Mouse (Mus musculus) bone marrow, adult 2 months (tissue): ENCODE measurements at regions not wholly inside any gene's neighbourhood (a gene's known extent, or its start where the extent isn't known, plus 50 kb on each side); places are given as distances from the start of the nearest gene placed in this dataset.

ENCODE experiments used
- CTCF ChIP-seq: fragments of 200-500 bp; IDR thresholded peaks from 2 replicates; pipeline ENCODE4 v1.5.1; 2011; ENCODE audit warnings: low read length, control low read depth; ENCODE audit not compliant: control insufficient read depth, insufficient read depth
- POLR2A ChIP-seq: fragments of 200-500 bp; IDR thresholded peaks from 2 replicates; pipeline ENCODE4 v1.6.1; 2011; ENCODE audit warnings: low read depth, mild to moderate bottlenecking, control low read depth, low read length, borderline replicate concordance; ENCODE audit not compliant: control insufficient read depth

DNA sequence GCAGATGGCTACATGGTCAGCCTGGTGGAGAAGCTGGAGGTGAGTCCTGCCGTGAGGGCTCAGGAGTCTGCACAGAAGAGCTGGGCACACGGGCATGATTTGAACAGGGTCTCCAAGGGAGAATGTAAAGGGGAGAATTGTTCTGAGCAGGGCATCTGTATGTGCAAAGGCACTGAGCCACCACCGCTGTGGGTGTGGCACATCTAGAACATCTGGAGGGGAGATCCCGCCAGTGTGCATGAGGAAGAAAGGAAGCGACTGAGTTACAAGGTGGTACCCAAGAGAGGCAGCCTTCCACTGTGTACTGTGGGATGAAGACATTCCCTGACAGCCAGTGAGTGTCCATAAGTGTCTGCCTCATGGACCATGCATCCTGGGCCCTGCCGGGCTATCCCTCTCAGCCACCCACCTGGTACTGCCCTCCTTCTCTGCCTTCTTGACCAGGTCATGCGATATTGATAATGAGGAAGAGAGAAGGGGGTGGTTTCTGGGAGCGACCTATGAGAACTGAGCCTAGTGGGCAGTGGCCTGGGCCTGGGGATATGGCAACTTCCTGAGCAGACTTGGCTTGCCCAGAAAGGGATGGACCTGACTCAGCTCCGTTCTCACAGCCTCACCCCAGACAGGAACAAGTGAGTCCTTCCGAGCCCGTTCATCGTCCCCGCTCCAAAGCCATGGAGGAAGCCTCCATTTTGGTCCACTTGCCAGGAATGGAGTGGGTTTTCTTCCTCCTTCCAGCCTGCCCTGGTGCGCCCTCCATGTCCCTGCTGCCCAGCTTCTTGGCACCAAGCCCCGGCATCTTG is 261.8 kb downstream of the Uaca start:
- TF ChIP-seq CTCF = no peak
- no peak for TF ChIP-seq POLR2A
